Mouse (Mus musculus): ENCODE measurements around the gene Shisa7. TPM values are rescaled to one million over a fixed set of nuclear protein-coding genes. Genes with fewer than 3 reads are reported as not detected.
A peak's percentile ranks its signal among the peaks of the same experiment; 100 is the strongest.
"Not testable (repeated sequence)": the region's sequence is repeated elsewhere in the genome, so short reads cannot be mapped to it uniquely, and the experiment has no call there.

Gene Shisa7
- polyA plus RNA-seq (2014; fragmentation: Nextera tagmentation; extraction: Ambion mirVana), result 2.2 and 3.0 TPM in 2 replicates

- H3K4me2 ChIP-seq (ENCODE audit: low read depth, low read length, severe bottlenecking), result peak within 1 kb of the TSS; percentile 96
- peak within 1 kb of the TSS; percentile 50 for H3K9ac ChIP-seq (ENCODE audit: low read length)
- under 1% methylated on average over 41 of the region's 41 CpGs for WGBS
- H3K36me3 ChIP-seq (ENCODE audit: control insufficient read depth, insufficient read depth, low read length), result no peaks in the 10 kb centered on the region
- no peak for DNase-seq (ENCODE audit: low spot score)
- H3K27ac ChIP-seq (ENCODE audit: low read depth, low read length), result no peak within 1 kb of the TSS
- peak; percentile 53 for ATAC-seq (replicated peaks; ENCODE audit: low FRiP score)
- H3K4me1 ChIP-seq (replicated peaks; ENCODE audit: control insufficient read depth, insufficient read depth, low read length), result peaks cover 16% of the 10 kb centered on the region; the same call in 1 of the 2 replicates
- H3K9me3 ChIP-seq (ENCODE audit: control insufficient read depth, low read length), result no peaks in the 10 kb centered on the region; the same call in 1 of the 2 replicates
- peaks cover 24% of the 10 kb centered on the region for H3K27me3 ChIP-seq (ENCODE audit: control insufficient read depth, insufficient read depth, low read length)
- peak within 1 kb of the TSS; percentile 49 for H3K4me3 ChIP-seq (ENCODE audit: low read depth, low read length)
Measured at GRCm38 (mm10) chr7:4844245-4844916, at the start of gene Shisa7. Gene Shisa7 (minus strand): TSS chr7:4844696.

GRCm38 (mm10) chr7:4886680-4887079 lies 42.2 kb upstream of the Shisa7 start:
- ATAC-seq (replicated peaks; ENCODE audit: low FRiP score) (no peak), DNase-seq (ENCODE audit: low spot score) (no peak)
- Histone ChIP-seq H3K36me3 (ENCODE audit: control insufficient read depth, insufficient read depth, low read length) (no peaks in the 10 kb centered on the region), H3K27ac (ENCODE audit: low read depth, low read length) (no peak overlapping the region), H3K9me3 (ENCODE audit: control insufficient read depth, low read length) (no peaks in the 10 kb centered on the region), H3K4me2 (ENCODE audit: low read depth, low read length, severe bottlenecking) (no peak overlapping the region), H3K27me3 (ENCODE audit: control insufficient read depth, insufficient read depth, low read length) (no peaks in the 10 kb centered on the region), H3K9ac (ENCODE audit: low read length) (no peak overlapping the region), H3K4me1 (replicated peaks; ENCODE audit: control insufficient read depth, insufficient read depth, low read length) (no peaks in the 10 kb centered on the region), H3K4me3 (ENCODE audit: low read depth, low read length) (no peak overlapping the region)
- 81% methylated on average over 4 of the region's 4 CpGs for WGBS

DNA sequence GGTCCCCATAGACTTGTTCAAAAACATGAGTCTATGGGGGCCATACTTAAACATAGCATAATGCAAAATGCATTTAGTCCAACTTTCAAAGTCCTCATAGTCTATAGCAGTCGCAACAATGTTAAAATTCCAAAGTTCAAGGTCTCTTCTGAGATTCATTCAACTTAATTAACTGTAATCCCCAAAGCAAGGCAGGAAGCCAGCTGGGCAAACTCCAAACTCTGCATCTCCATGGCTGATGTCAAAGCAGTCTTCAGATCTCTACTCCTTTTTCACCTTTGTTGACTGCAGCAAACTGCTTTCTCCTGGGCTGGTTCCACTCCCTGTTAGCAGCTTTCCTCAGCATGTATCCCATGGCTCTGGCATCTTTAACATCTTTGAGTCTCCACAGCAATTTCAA lies 34.5 kb upstream of the Shisa7 start:
- WGBS, result 96% methylated on average over 1 of the region's 1 CpGs
- DNase-seq (ENCODE audit: low spot score); H3K27me3 ChIP-seq (ENCODE audit: control insufficient read depth, insufficient read depth, low read length); H3K4me3 ChIP-seq (ENCODE audit: low read depth, low read length); H3K36me3 ChIP-seq (ENCODE audit: control insufficient read depth, insufficient read depth, low read length); H3K27ac ChIP-seq (ENCODE audit: low read depth, low read length); H3K9me3 ChIP-seq (ENCODE audit: control insufficient read depth, low read length); H3K9ac ChIP-seq (ENCODE audit: low read length); ATAC-seq (replicated peaks; ENCODE audit: low FRiP score); H3K4me2 ChIP-seq (ENCODE audit: low read depth, low read length, severe bottlenecking); H3K4me1 ChIP-seq (replicated peaks; ENCODE audit: control insufficient read depth, insufficient read depth, low read length): not testable (repeated sequence)

- Histone ChIP-seq H3K4me2 (ENCODE audit: low read depth, low read length, severe bottlenecking) (no peak overlapping the region), H3K36me3 (ENCODE audit: control insufficient read depth, insufficient read depth, low read length) (no peaks in the 10 kb centered on the region), H3K4me1 (replicated peaks; ENCODE audit: control insufficient read depth, insufficient read depth, low read length) (0 out of 2 replicates have a peak, but pooled peaks cover 5% of the 10 kb centered on the region), H3K9me3 (ENCODE audit: control insufficient read depth, low read length) (no peaks in the 10 kb centered on the region), H3K27ac (ENCODE audit: low read depth, low read length) (no peak overlapping the region), H3K9ac (ENCODE audit: low read length) (no peak overlapping the region), H3K4me3 (ENCODE audit: low read depth, low read length) (no peak overlapping the region), H3K27me3 (ENCODE audit: control insufficient read depth, insufficient read depth, low read length) (no peaks in the 10 kb centered on the region)
- no peak for DNase-seq (ENCODE audit: low spot score)
- no peak for ATAC-seq (replicated peaks; ENCODE audit: low FRiP score)
Measured at GRCm38 (mm10) chr7:4878186-4878585, 33.7 kb upstream of the Shisa7 start.

DNA sequence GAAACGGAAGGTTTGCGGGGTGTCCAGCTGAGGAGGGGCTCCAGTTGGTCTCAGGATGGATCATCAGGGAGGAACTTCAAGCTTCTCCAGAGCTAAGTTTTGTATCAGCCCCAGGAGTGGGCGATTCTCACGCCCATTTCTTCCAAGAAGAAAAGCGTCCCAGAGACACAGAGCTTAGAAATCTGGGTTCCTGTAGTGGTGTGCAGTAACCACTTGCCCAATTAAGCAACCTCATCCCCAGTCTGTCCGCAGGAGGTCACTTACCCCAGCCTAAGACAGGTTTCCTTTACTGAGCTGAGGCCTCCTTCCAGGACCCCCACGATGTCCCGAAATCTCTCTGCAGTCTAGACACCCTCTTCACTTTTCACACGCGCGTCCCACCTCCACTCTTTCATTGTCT lies 32.7 kb upstream of the Shisa7 start:
- H3K4me3 ChIP-seq (ENCODE audit: low read depth, low read length), result peak overlapping the region; percentile 38
- H3K9ac ChIP-seq (ENCODE audit: low read length), result peak overlapping the region; percentile 59
- H3K9me3 ChIP-seq (ENCODE audit: control insufficient read depth, low read length), result no peaks in the 10 kb centered on the region
- DNase-seq (ENCODE audit: low spot score), result no peak
- H3K27me3 ChIP-seq (ENCODE audit: control insufficient read depth, insufficient read depth, low read length), result no peaks in the 10 kb centered on the region
- no peaks in the 10 kb centered on the region for H3K36me3 ChIP-seq (ENCODE audit: control insufficient read depth, insufficient read depth, low read length)
- no peak overlapping the region for H3K27ac ChIP-seq (ENCODE audit: low read depth, low read length)
- H3K4me2 ChIP-seq (ENCODE audit: low read depth, low read length, severe bottlenecking), result peak overlapping the region; percentile 56
- WGBS, result 8% methylated on average over 11 of the region's 11 CpGs
- no peak; the same call in none of the 2 replicates for ATAC-seq (replicated peaks; ENCODE audit: low FRiP score)
- 0 out of 2 replicates have a peak, but pooled peaks cover 5% of the 10 kb centered on the region for H3K4me1 ChIP-seq (replicated peaks; ENCODE audit: control insufficient read depth, insufficient read depth, low read length)

DNA sequence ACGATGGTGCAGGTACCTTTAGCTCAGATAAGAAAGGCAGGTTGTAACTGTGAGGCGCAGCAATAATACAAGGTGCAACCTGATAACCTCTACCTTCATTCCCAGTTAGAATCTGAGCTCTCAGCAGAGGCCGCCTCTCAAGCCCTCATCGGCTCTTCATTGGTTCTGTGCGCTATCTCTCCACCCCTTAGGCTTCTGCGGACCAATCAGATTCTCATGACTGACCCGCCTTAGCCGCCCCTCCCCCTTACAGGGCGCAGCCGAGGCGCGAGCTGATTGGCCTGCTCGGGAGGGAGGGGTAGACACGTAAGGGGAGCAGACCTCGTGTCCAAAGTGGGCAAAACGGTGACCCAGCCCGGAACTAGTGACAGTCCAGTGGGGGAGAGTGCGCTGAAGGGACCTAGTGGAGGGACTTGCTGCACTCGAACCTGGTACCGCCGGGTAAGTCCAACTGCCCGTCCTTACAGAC lies 32.3 kb upstream of the Shisa7 start, which contains the start of gene Isoc2a:
Gene Isoc2a (plus strand): TSS at position 401 of the 469 bp plus-strand sequence.
- peak within 1 kb of the TSS; percentile 56 for H3K4me2 ChIP-seq (ENCODE audit: low read depth, low read length, severe bottlenecking)
- under 1% methylated on average over 22 of the region's 22 CpGs for WGBS

GRCm38 (mm10) chr7:4870133-4870532 lies 25.6 kb upstream of the Shisa7 start, which contains the start of gene Isoc2b:
Gene Isoc2b (minus strand): TSS chr7:4870258.
- Histone ChIP-seq H3K27ac (ENCODE audit: low read depth, low read length) (no peak within 1 kb of the TSS), H3K9ac (ENCODE audit: low read length) (no peak within 1 kb of the TSS), H3K4me1 (replicated peaks; ENCODE audit: control insufficient read depth, insufficient read depth, low read length) (peaks cover 6% of the 10 kb centered on the region; the same call in 1 of the 2 replicates), H3K4me3 (ENCODE audit: low read depth, low read length) (no peak within 1 kb of the TSS), H3K27me3 (ENCODE audit: control insufficient read depth, insufficient read depth, low read length) (no peaks in the 10 kb centered on the region), H3K36me3 (ENCODE audit: control insufficient read depth, insufficient read depth, low read length) (no peaks in the 10 kb centered on the region), H3K4me2 (ENCODE audit: low read depth, low read length, severe bottlenecking) (no peak within 1 kb of the TSS), H3K9me3 (ENCODE audit: control insufficient read depth, low read length) (no peaks in the 10 kb centered on the region)
- ATAC-seq (replicated peaks; ENCODE audit: low FRiP score), result no peak
- DNase-seq (ENCODE audit: low spot score), result no peak
- WGBS, result 65% methylated on average over 6 of the region's 6 CpGs

More for the DNA sequence above, 32.3 kb upstream of the Shisa7 start, which contains the start of gene Isoc2a:
- H3K27me3 ChIP-seq (ENCODE audit: control insufficient read depth, insufficient read depth, low read length), result no peaks in the 10 kb centered on the region
- peak; percentile 100 for ATAC-seq (replicated peaks; ENCODE audit: low FRiP score)
- no peaks in the 10 kb centered on the region for H3K36me3 ChIP-seq (ENCODE audit: control insufficient read depth, insufficient read depth, low read length)
- 0 out of 2 replicates have a peak, but pooled peaks cover 5% of the 10 kb centered on the region for H3K4me1 ChIP-seq (replicated peaks; ENCODE audit: control insufficient read depth, insufficient read depth, low read length)
- no peaks in the 10 kb centered on the region for H3K9me3 ChIP-seq (ENCODE audit: control insufficient read depth, low read length)
- peak within 1 kb of the TSS; percentile 59 for H3K9ac ChIP-seq (ENCODE audit: low read length)
- DNase-seq (ENCODE audit: low spot score), result peak; percentile 94
- H3K4me3 ChIP-seq (ENCODE audit: low read depth, low read length), result peak within 1 kb of the TSS; percentile 38
- no peak within 1 kb of the TSS for H3K27ac ChIP-seq (ENCODE audit: low read depth, low read length)

- ATAC-seq (replicated peaks; ENCODE audit: low FRiP score), result no peak
Measured at GRCm38 (mm10) chr7:4866631-4867180, 22.2 kb upstream of the Shisa7 start.

More at GRCm38 (mm10) chr7:4866631-4867180, 22.2 kb upstream of the Shisa7 start:
- Histone ChIP-seq H3K4me3 (ENCODE audit: low read depth, low read length) (peak overlapping the region; percentile 58), H3K4me2 (ENCODE audit: low read depth, low read length, severe bottlenecking) (peak overlapping the region; percentile 70), H3K9me3 (ENCODE audit: control insufficient read depth, low read length) (no peaks in the 10 kb centered on the region), H3K9ac (ENCODE audit: low read length) (peak overlapping the region; percentile 64), H3K4me1 (replicated peaks; ENCODE audit: control insufficient read depth, insufficient read depth, low read length) (peaks cover 6% of the 10 kb centered on the region; the same call in 1 of the 2 replicates), H3K27me3 (ENCODE audit: control insufficient read depth, insufficient read depth, low read length) (no peaks in the 10 kb centered on the region), H3K27ac (ENCODE audit: low read depth, low read length) (no peak overlapping the region), H3K36me3 (ENCODE audit: control insufficient read depth, insufficient read depth, low read length) (no peaks in the 10 kb centered on the region)
- 33% methylated on average over 10 of the region's 10 CpGs for WGBS
- no peak for DNase-seq (ENCODE audit: low spot score)
